Mouse (Mus musculus): ENCODE measurements around the gene Sash1. TPM values are rescaled to one million over a fixed set of nuclear protein-coding genes. Genes with fewer than 3 reads are reported as not detected.

Gene Sash1
- total and polyA plus RNA-seq, 3 experiments, result 0.16 TPM; not detected in 2

DNA sequence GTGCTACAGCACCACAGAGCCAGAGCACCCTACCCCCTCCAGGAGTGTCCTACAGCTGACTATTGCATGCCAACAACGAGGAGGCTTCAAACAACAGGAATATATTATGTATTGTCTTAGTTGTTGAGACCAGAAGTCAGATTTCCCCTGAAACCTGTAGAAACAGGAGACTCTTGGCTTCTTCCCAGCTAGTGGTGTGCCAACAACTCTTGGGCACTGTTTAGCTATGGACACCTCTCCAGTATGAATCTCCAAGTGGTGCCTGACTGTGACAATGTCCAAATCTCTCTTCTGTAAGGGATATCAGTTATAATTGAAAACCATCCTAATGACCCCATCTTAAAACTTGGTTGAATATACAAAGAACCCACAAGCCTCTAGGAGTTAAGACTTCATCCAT is 13.9 kb downstream of the Sash1 start:
- Histone ChIP-seq H3K36me3 (replicated peaks) (no peaks in the 10 kb centered on the region), H3K4me3 (ENCODE audit: low read depth, low read length) (no peak overlapping the region), H3K4me1 (ENCODE audit: insufficient read depth, low read depth, low read length) (no peaks in the 10 kb centered on the region), H3K9me3 (replicated peaks) (peaks cover 33% of the 10 kb centered on the region), H3K27me3 (ENCODE audit: insufficient read depth, low read length) (no peaks in the 10 kb centered on the region)
- ATAC-seq (ENCODE audit: extremely low read depth, insufficient number of reproducible peaks, low FRiP score, poor library complexity, severe bottlenecking), result no peak
- DNase-seq (ENCODE audit: low spot score), result no peak
- TF ChIP-seq POLR2AphosphoS5 (IDR thresholded peaks at IDR 0.05; ENCODE audit: insufficient replicate concordance, low read depth, low read length) (no peak), CTCF (IDR thresholded peaks at IDR 0.05; ENCODE audit: low read depth, low read length) (no peak), GATA1 (IDR thresholded peaks at IDR 0.05; ENCODE audit: borderline replicate concordance, low read length) (no peak), TAL1 (conservative IDR thresholded peaks at IDR 0.05; ENCODE audit: low read depth, low read length) (no peak), GATA2 (IDR thresholded peaks at IDR 0.05; ENCODE audit: borderline replicate concordance, low read depth, low read length) (no peak)

- Histone ChIP-seq H3K36me3 (replicated peaks) (no peaks in the 10 kb centered on the region), H3K4me3 (ENCODE audit: low read depth, low read length) (no peak overlapping the region), H3K9me3 (replicated peaks) (peaks cover 44% of the 10 kb centered on the region), H3K27me3 (ENCODE audit: insufficient read depth, low read length) (no peaks in the 10 kb centered on the region), H3K4me1 (ENCODE audit: insufficient read depth, low read depth, low read length) (no peaks in the 10 kb centered on the region)
- no peak for TF ChIP-seq POLR2AphosphoS5 (IDR thresholded peaks at IDR 0.05; ENCODE audit: insufficient replicate concordance, low read depth, low read length)
- DNase-seq (ENCODE audit: low spot score) (no peak), ATAC-seq (ENCODE audit: extremely low read depth, insufficient number of reproducible peaks, low FRiP score, poor library complexity, severe bottlenecking) (no peak)
These were observed 15.5 kb downstream of the Sash1 start for GRCm38 (mm10) chr10:8870368-8870767.

DNA sequence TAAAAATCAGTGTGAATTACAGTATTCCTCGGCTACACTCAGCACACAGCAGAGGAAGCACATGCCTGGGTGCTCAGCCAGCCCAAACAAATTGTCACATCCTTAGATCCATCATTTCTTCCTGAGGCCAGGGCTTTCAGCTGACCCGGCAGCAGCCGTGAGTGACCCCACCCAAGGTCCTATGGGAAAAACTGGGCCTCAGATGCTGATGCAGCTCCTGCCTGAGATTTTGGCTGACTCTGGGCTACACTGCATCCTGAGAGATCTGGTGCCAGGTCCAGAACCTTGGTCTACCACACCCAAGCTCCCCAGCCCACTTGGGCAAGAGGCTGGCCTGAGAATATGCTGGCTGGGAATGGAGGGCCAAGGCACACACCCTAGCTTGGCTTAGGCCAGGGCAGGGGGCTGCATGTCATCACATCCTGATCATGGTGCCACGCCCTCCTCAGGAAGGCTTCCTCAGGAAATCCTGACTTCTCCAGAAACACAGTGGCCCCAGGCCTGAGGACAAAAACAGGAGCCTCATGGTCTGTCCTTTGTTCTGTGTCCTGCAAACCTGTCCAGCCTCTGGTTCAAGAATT is 19.7 kb downstream of the Sash1 start:
- no peak for ATAC-seq (ENCODE audit: extremely low read depth, insufficient number of reproducible peaks, low FRiP score, poor library complexity, severe bottlenecking)
- no peak for TF ChIP-seq TAL1 (conservative IDR thresholded peaks at IDR 0.05; ENCODE audit: low read depth, low read length)
- no peak for TF ChIP-seq GATA2 (IDR thresholded peaks at IDR 0.05; ENCODE audit: borderline replicate concordance, low read depth, low read length)
- H3K4me1 ChIP-seq (ENCODE audit: insufficient read depth, low read depth, low read length), result no peaks in the 10 kb centered on the region

DNA sequence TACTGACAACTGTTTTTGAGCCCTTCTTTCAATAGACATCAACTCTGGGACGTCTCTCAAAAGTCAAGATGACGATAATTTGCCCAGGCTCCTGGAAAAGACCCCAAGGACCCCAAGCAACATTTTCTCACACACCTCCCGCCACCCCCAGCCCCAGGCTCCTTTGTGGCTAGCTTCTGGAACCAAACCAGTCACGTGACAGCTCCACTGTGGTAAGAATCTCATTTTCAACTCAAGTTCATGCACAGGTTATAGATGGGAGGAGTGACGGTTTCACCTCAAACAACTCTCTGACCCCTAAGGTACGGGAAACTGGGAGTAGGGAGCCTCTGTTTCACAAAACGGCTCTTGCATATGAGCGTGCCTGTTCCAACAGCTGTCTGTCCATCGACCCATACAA is 25.2 kb downstream of the Sash1 start:
- no peak for ATAC-seq (ENCODE audit: extremely low read depth, insufficient number of reproducible peaks, low FRiP score, poor library complexity, severe bottlenecking)
- H3K36me3 ChIP-seq (replicated peaks), result no peaks in the 10 kb centered on the region
- peaks cover 18% of the 10 kb centered on the region for H3K9me3 ChIP-seq (replicated peaks)
- H3K27me3 ChIP-seq (ENCODE audit: insufficient read depth, low read length), result no peaks in the 10 kb centered on the region
- TF ChIP-seq GATA1 (IDR thresholded peaks at IDR 0.05; ENCODE audit: borderline replicate concordance, low read length) (no peak), GATA2 (IDR thresholded peaks at IDR 0.05; ENCODE audit: borderline replicate concordance, low read depth, low read length) (no peak), CTCF (IDR thresholded peaks at IDR 0.05; ENCODE audit: low read depth, low read length) (no peak), POLR2AphosphoS5 (IDR thresholded peaks at IDR 0.05; ENCODE audit: insufficient replicate concordance, low read depth, low read length) (no peak), TAL1 (conservative IDR thresholded peaks at IDR 0.05; ENCODE audit: low read depth, low read length) (no peak)
- H3K4me1 ChIP-seq (ENCODE audit: insufficient read depth, low read depth, low read length), result no peaks in the 10 kb centered on the region
- no peak for DNase-seq (ENCODE audit: low spot score)
- H3K4me3 ChIP-seq (ENCODE audit: low read depth, low read length), result no peak overlapping the region

More for the DNA sequence above, 19.7 kb downstream of the Sash1 start:
- H3K9me3 ChIP-seq (replicated peaks), result peaks cover 44% of the 10 kb centered on the region
- no peaks in the 10 kb centered on the region for H3K36me3 ChIP-seq (replicated peaks)
- no peak overlapping the region for H3K4me3 ChIP-seq (ENCODE audit: low read depth, low read length)
- H3K27me3 ChIP-seq (ENCODE audit: insufficient read depth, low read length), result no peaks in the 10 kb centered on the region
- no peak for DNase-seq (ENCODE audit: low spot score)

DNA sequence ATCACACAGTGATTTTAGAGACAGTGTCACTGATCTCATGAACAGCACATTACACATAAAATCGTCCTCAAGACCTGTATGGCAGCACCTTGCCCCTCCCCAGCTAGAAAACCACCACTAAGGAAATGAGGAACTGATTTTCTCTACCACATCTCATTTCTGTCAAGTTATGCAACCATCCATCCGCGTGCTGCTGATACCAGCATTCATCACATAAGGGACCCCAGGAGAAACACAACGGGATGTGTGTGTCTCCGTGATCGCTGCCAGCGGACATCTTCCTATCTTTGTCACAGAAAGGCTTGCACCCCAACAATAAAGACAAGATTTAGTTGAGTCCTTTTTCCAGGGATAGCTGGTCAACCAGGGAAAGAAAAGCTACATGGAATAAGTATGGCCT is 27.2 kb downstream of the Sash1 start:
- ATAC-seq (ENCODE audit: extremely low read depth, insufficient number of reproducible peaks, low FRiP score, poor library complexity, severe bottlenecking) (no peak), DNase-seq (ENCODE audit: low spot score) (no peak)
- TF ChIP-seq CTCF (IDR thresholded peaks at IDR 0.05; ENCODE audit: low read depth, low read length) (no peak), GATA2 (IDR thresholded peaks at IDR 0.05; ENCODE audit: borderline replicate concordance, low read depth, low read length) (no peak), GATA1 (IDR thresholded peaks at IDR 0.05; ENCODE audit: borderline replicate concordance, low read length) (no peak), TAL1 (conservative IDR thresholded peaks at IDR 0.05; ENCODE audit: low read depth, low read length) (no peak)
- Histone ChIP-seq H3K9me3 (replicated peaks) (peaks cover 19% of the 10 kb centered on the region), H3K4me3 (ENCODE audit: low read depth, low read length) (no peak overlapping the region), H3K36me3 (replicated peaks) (no peaks in the 10 kb centered on the region), H3K4me1 (ENCODE audit: insufficient read depth, low read depth, low read length) (no peaks in the 10 kb centered on the region), H3K27me3 (ENCODE audit: insufficient read depth, low read length) (no peaks in the 10 kb centered on the region)

- TF ChIP-seq POLR2AphosphoS5 (IDR thresholded peaks at IDR 0.05; ENCODE audit: insufficient replicate concordance, low read depth, low read length) (no peak), TAL1 (conservative IDR thresholded peaks at IDR 0.05; ENCODE audit: low read depth, low read length) (no peak), GATA1 (IDR thresholded peaks at IDR 0.05; ENCODE audit: borderline replicate concordance, low read length) (no peak), CTCF (IDR thresholded peaks at IDR 0.05; ENCODE audit: low read depth, low read length) (no peak), GATA2 (IDR thresholded peaks at IDR 0.05; ENCODE audit: borderline replicate concordance, low read depth, low read length) (no peak)
- no peak for ATAC-seq (ENCODE audit: extremely low read depth, insufficient number of reproducible peaks, low FRiP score, poor library complexity, severe bottlenecking)
- DNase-seq (ENCODE audit: low spot score), result no peak
- Histone ChIP-seq H3K9me3 (replicated peaks) (peaks cover 21% of the 10 kb centered on the region), H3K4me3 (ENCODE audit: low read depth, low read length) (no peak overlapping the region), H3K27me3 (ENCODE audit: insufficient read depth, low read length) (no peaks in the 10 kb centered on the region), H3K4me1 (ENCODE audit: insufficient read depth, low read depth, low read length) (no peaks in the 10 kb centered on the region), H3K36me3 (replicated peaks) (no peaks in the 10 kb centered on the region)
These were observed 28.9 kb downstream of the Sash1 start for GRCm38 (mm10) chr10:8856942-8857341.

GRCm38 (mm10) chr10:8853326-8853725 is 32.5 kb downstream of the Sash1 start:
- TF ChIP-seq GATA2 (IDR thresholded peaks at IDR 0.05; ENCODE audit: borderline replicate concordance, low read depth, low read length), result no peak
- no peak for TF ChIP-seq POLR2AphosphoS5 (IDR thresholded peaks at IDR 0.05; ENCODE audit: insufficient replicate concordance, low read depth, low read length)
- no peak for TF ChIP-seq GATA1 (IDR thresholded peaks at IDR 0.05; ENCODE audit: borderline replicate concordance, low read length)
- Histone ChIP-seq H3K4me1 (ENCODE audit: insufficient read depth, low read depth, low read length) (no peaks in the 10 kb centered on the region), H3K9me3 (replicated peaks) (peaks cover 31% of the 10 kb centered on the region), H3K4me3 (ENCODE audit: low read depth, low read length) (no peak overlapping the region), H3K27me3 (ENCODE audit: insufficient read depth, low read length) (no peaks in the 10 kb centered on the region), H3K36me3 (replicated peaks) (no peaks in the 10 kb centered on the region)
- no peak for ATAC-seq (ENCODE audit: extremely low read depth, insufficient number of reproducible peaks, low FRiP score, poor library complexity, severe bottlenecking)
- no peak for DNase-seq (ENCODE audit: low spot score)

Data from G1E (cell line).